Mouse (Mus musculus) liver, embryonic 16.5 days (tissue): Measurements from ENCODE around the gene C87436. TPM values are rescaled to one million over a fixed set of nuclear protein-coding genes. Genes with fewer than 3 reads are reported as not detected.

ENCODE experiments used
- ATAC-seq: fragments of 200-750 bp; cut with Nextera tagmentation; 2 replicates; pipeline ENCODE4 v1.8.0; 2017; ENCODE audit warnings: low read depth, mild to moderate bottlenecking, moderate number of reproducible peaks, moderate library complexity
- H3K27ac ChIP-seq: fragments of 300-500 bp; sonication (generic); 2 replicates; pipeline ENCODE4 v1.5.1; 2014; ENCODE audit warnings: mild to moderate bottlenecking, low read length
- H3K27me3 ChIP-seq: fragments of 300-500 bp; sonication (generic); 2 replicates; pipeline ENCODE4 v1.6.1; 2014; ENCODE audit warnings: low read depth, low read length, mixed read lengths; ENCODE audit not compliant: control insufficient read depth, insufficient read depth
- H3K36me3 ChIP-seq: fragments of 300-500 bp; sonication (generic); 2 replicates; pipeline ENCODE4 v1.6.1; 2014; ENCODE audit warnings: mild to moderate bottlenecking; ENCODE audit not compliant: control insufficient read depth, insufficient read depth
- H3K4me1 ChIP-seq: fragments of 300-500 bp; sonication (generic); 2 replicates; pipeline ENCODE4 v1.6.1; 2014; ENCODE audit warnings: low read depth, low read length, mixed read lengths; ENCODE audit not compliant: control insufficient read depth
- H3K4me2 ChIP-seq: fragments of 300-500 bp; sonication (generic); 2 replicates; pipeline ENCODE4 v1.6.1; 2014; ENCODE audit warnings: low read depth, low read length, mixed read lengths
- H3K4me3 ChIP-seq: fragments of 300-500 bp; sonication (generic); 2 replicates; pipeline ENCODE4 v1.5.1; 2014; ENCODE audit warnings: low read depth, mild to moderate bottlenecking, low read length
- H3K9ac ChIP-seq: fragments of 300-500 bp; sonication (generic); 2 replicates; pipeline ENCODE4 v1.6.1; 2014; ENCODE audit warnings: low read depth, low read length
- H3K9me3 ChIP-seq: fragments of 300-500 bp; sonication (generic); replicated peaks from 2 replicates; pipeline ENCODE4 v1.6.1; 2016; ENCODE audit warnings: low read length; ENCODE audit not compliant: control insufficient read depth
- WGBS: fragments of 180-500 bp; shearing (Covaris S2); extraction: QIAGEN DNeasy Blood & Tissue Kit; methylation state at CpG from one replicate; pipeline ENCODE4 v1.1.7; 2014; ENCODE audit not compliant: insufficient replicate concordance; 5-methylcytosine and 5-hydroxymethylcytosine counted together
- polyA plus RNA-seq: library from polyadenylated mRNA; unstranded; fragments of >200 nt; fragmentation: Nextera tagmentation; extraction: Ambion mirVana; gene quantifications from 2 replicates; pipeline ENCODE4 v1.2.1, GENCODE M21; 2015

The C87436 gene
- polyA plus RNA-seq, 1 experiment from 2014 or later: 10.6 TPM

GRCm38 (mm10) chr6:86439531-86439930 is 1.4 kb downstream of the C87436 start:
- Histone ChIP-seq H3K36me3 (peaks cover 6% of the 10 kb centered on the region), H3K4me1 (peaks cover 8% of the 10 kb centered on the region), H3K4me2 (peak overlapping the region; percentile 71), H3K27ac (no peak overlapping the region), H3K9me3 (no peaks in the 10 kb centered on the region), H3K27me3 (no peaks in the 10 kb centered on the region), H3K9ac (peak overlapping the region; percentile 91), H3K4me3 (peak overlapping the region; percentile 71)
- ATAC-seq: no peak
- 81% methylated on average over 1 of the region's 1 CpGs for WGBS

- Histone ChIP-seq H3K9me3 (no peaks in the 10 kb centered on the region), H3K36me3 (peaks cover 14% of the 10 kb centered on the region)
These were observed 3.4 kb downstream of the C87436 start for GRCm38 (mm10) chr6:86441571-86441970.

GRCm38 (mm10) chr6:86445551-86445950 is 7.4 kb downstream of the C87436 start:
- WGBS: 84% methylated on average over 18 of the region's 18 CpGs
- H3K36me3 ChIP-seq: peaks cover 24% of the 10 kb centered on the region

More at GRCm38 (mm10) chr6:86441571-86441970, 3.4 kb downstream of the C87436 start:
- Histone ChIP-seq H3K27ac (no peak overlapping the region), H3K27me3 (no peaks in the 10 kb centered on the region), H3K4me2 (no peak overlapping the region), H3K4me1 (peaks cover 8% of the 10 kb centered on the region), H3K9ac (no peak overlapping the region), H3K4me3 (no peak overlapping the region)
- WGBS: 94% methylated on average over 10 of the region's 10 CpGs
- ATAC-seq: no peak

DNA sequence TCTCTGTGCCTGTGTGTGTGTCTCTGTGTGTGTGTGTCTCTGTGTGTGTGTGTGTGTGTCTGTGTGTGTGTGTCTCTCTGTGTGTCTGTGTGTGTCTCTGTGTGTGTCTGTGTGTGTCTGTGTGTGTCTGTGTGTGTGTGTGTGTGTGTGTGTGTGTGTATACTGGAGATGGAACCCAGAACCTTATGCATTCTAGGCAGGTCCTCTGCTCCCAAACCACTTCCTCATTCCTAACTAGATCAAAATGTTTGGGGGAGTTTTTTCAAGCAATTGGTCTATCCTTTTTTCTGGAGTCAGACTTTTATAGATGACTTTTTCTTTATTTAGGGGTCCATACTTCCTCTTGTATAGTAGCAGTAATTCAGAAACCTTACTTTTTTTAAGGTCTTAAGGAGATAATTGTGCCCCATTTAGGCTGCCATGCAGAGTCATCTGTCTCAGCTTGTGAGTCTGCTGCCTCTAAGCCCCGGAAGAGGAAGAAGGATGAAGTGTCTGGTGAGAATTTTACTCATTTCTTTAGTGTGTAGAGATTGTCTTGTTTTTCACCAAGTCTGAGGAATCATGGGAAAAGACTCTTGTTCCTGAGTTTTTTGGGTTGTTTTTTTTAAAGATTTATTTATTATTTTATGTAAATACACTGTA is 8.9 kb downstream of the C87436 start:
- Histone ChIP-seq H3K4me3 (no peak overlapping the region), H3K9ac (no peak overlapping the region), H3K27me3 (no peaks in the 10 kb centered on the region), H3K4me1 (no peaks in the 10 kb centered on the region), H3K36me3 (peaks cover 27% of the 10 kb centered on the region), H3K4me2 (no peak overlapping the region), H3K9me3 (no peaks in the 10 kb centered on the region), H3K27ac (no peak overlapping the region)
- no peak for ATAC-seq
- WGBS: 38% methylated on average over 1 of the region's 1 CpGs

More at GRCm38 (mm10) chr6:86445551-86445950, 7.4 kb downstream of the C87436 start:
- Histone ChIP-seq H3K9ac (no peak overlapping the region), H3K4me2 (no peak overlapping the region), H3K27me3 (no peaks in the 10 kb centered on the region), H3K9me3 (no peaks in the 10 kb centered on the region), H3K4me3 (no peak overlapping the region), H3K27ac (no peak overlapping the region), H3K4me1 (no peaks in the 10 kb centered on the region)
- no peak for ATAC-seq

- no peak overlapping the region for H3K4me3 ChIP-seq
- no peaks in the 10 kb centered on the region for H3K4me1 ChIP-seq
- no peaks in the 10 kb centered on the region for H3K27me3 ChIP-seq
- peaks cover 8% of the 10 kb centered on the region; the same call in 1 of the 2 replicates for H3K36me3 ChIP-seq
- H3K9me3 ChIP-seq: no peaks in the 10 kb centered on the region
- H3K27ac ChIP-seq: no peak overlapping the region
- ATAC-seq: no peak
- 75% methylated on average over 3 of the region's 3 CpGs for WGBS
- no peak overlapping the region for H3K9ac ChIP-seq
- H3K4me2 ChIP-seq: no peak overlapping the region
These were observed 18.6 kb downstream of the C87436 start for GRCm38 (mm10) chr6:86456727-86457126.

GRCm38 (mm10) chr6:86463079-86463478 is 24.9 kb downstream of the C87436 start:
- Histone ChIP-seq H3K27me3 (no peaks in the 10 kb centered on the region), H3K4me3 (no peak overlapping the region), H3K4me2 (no peak overlapping the region), H3K36me3 (peaks cover 7% of the 10 kb centered on the region), H3K9me3 (no peaks in the 10 kb centered on the region), H3K9ac (no peak overlapping the region), H3K27ac (no peak overlapping the region), H3K4me1 (no peaks in the 10 kb centered on the region)
- no peak for ATAC-seq
- 81% methylated on average over 3 of the region's 3 CpGs for WGBS

- peaks cover 18% of the 10 kb centered on the region for H3K4me1 ChIP-seq
- no peaks in the 10 kb centered on the region for H3K27me3 ChIP-seq
- H3K27ac ChIP-seq: peak overlapping the region; percentile 83
- ATAC-seq: no peak
- 53% methylated on average over 3 of the region's 3 CpGs for WGBS
- peak overlapping the region; percentile 68 for H3K4me3 ChIP-seq
- H3K36me3 ChIP-seq: peaks cover 4% of the 10 kb centered on the region
- peak overlapping the region; percentile 98 for H3K4me2 ChIP-seq
- H3K9ac ChIP-seq: peak overlapping the region; percentile 79
- no peaks in the 10 kb centered on the region for H3K9me3 ChIP-seq
These were observed 33.1 kb downstream of the C87436 start for GRCm38 (mm10) chr6:86471317-86471716.

DNA sequence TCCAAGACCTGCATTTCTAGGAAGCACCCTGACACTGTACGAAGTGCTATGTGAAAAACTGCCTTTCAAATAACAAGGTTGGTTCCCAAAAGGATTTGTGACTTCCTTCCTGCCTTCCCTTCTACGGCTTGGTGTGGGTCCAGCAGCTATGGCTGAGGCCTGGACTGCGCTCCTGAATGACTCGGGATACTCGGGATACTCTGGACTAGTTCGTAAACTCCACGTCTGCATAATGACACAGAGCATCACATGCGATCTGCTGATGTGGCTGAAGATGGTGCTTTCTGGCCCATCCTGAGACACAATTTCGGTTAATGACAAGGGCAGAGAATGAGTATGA is 33.6 kb downstream of the C87436 start:
- no peaks in the 10 kb centered on the region for H3K27me3 ChIP-seq
- H3K4me2 ChIP-seq: peak overlapping the region; percentile 98
- H3K4me1 ChIP-seq: peaks cover 18% of the 10 kb centered on the region
- WGBS: 10% methylated on average over 9 of the region's 9 CpGs
- peak overlapping the region; percentile 83 for H3K27ac ChIP-seq
- peak overlapping the region; percentile 79 for H3K9ac ChIP-seq
- peaks cover 2% of the 10 kb centered on the region for H3K36me3 ChIP-seq
- ATAC-seq: peak; percentile 17; the same call in 1 of the 2 replicates
- peak overlapping the region; percentile 68 for H3K4me3 ChIP-seq
- H3K9me3 ChIP-seq: no peaks in the 10 kb centered on the region

DNA sequence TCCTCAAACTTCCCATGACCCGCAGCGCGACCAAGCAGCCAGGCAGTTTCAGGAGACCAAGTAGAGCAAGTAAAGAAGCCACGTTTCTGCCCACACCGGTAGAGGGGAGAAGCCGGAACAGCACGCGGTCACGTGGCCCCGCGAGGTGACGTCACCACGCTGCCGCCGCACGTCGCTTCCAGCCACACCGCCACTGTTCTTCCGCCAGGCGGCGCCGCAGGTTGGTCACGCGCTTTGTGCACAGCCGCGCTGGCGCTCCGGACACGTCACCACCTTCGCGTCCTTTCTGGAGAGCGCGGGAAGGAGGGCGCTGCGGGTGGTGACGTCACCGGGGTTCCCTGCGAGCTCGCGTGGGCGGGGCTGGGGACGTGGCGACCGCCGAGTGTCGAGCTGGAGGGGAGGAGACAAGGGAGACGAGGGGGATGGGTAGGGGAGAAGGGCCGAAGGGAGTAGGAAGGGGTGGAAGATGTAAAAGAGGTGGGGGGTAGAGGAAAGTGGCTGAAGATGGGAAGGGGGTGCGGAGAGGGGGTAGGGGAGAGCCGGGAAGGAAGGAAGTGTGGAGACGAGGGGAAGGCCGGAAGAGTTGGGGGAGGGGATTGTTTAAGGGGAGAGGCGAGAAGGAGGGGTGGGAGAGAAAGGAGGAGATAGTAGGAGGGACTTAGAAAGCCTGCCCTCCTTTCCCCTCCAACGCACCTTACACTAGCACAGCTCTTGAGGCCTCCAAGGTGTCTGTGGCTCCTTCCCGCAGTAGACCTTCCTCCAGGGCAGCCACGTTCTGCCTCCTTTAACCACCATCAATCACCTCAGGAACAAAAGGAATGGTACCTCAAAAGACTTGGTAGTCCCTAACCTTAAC is 34.2 kb downstream of the C87436 start:
- H3K9ac ChIP-seq: peak overlapping the region; percentile 79
- WGBS: under 1% methylated on average over 56 of the region's 56 CpGs
- H3K36me3 ChIP-seq: no peaks in the 10 kb centered on the region; the same call in 1 of the 2 replicates
- H3K9me3 ChIP-seq: no peaks in the 10 kb centered on the region
- no peaks in the 10 kb centered on the region for H3K27me3 ChIP-seq
- H3K4me3 ChIP-seq: peak overlapping the region; percentile 68
- H3K4me2 ChIP-seq: peak overlapping the region; percentile 98
- ATAC-seq: peak; percentile 95
- peak overlapping the region; percentile 83 for H3K27ac ChIP-seq
- peaks cover 18% of the 10 kb centered on the region for H3K4me1 ChIP-seq
